Mouse (Mus musculus): Measurements from ENCODE around the gene Mrpl48. TPM values are rescaled to one million over a fixed set of nuclear protein-coding genes. Genes with fewer than 3 reads are reported as not detected.
"Not testable (repeated sequence)": the region's sequence is repeated elsewhere in the genome, so short reads cannot be mapped to it uniquely, and the experiment has no call there.

Mrpl48 gene
- polyA plus RNA-seq, 1 experiment from 2014 or later: 78.9 TPM

- DNase-seq (ENCODE audit: low spot score): no peak
- WGBS: 86% methylated on average over 4 of the region's 4 CpGs
- Histone ChIP-seq H3K9me3 (ENCODE audit: control insufficient read depth, low read length) (no peaks in the 10 kb centered on the region), H3K4me1 (replicated peaks; ENCODE audit: control insufficient read depth, insufficient read depth, low read length) (peaks cover 21% of the 10 kb centered on the region), H3K4me3 (ENCODE audit: low read depth, low read length) (no peak overlapping the region), H3K36me3 (ENCODE audit: control insufficient read depth, insufficient read depth, low read length) (no peaks in the 10 kb centered on the region), H3K4me2 (no peak overlapping the region), H3K9ac (ENCODE audit: low read depth, low read length) (no peak overlapping the region), H3K27me3 (replicated peaks; ENCODE audit: control insufficient read depth, insufficient read depth, low read length) (no peaks in the 10 kb centered on the region), H3K27ac (ENCODE audit: low read depth, low read length) (no peak overlapping the region)
- ATAC-seq (replicated peaks; ENCODE audit: low FRiP score): no peak
Measured at GRCm38 (mm10) chr7:100572704-100573103, 35.4 kb downstream of the Mrpl48 start.

- H3K36me3 ChIP-seq (ENCODE audit: control insufficient read depth, insufficient read depth, low read length): 0 out of 2 replicates have a peak, but pooled peaks cover 4% of the 10 kb centered on the region
- H3K27ac ChIP-seq (ENCODE audit: low read depth, low read length): no peak overlapping the region
- no peak for ATAC-seq (replicated peaks; ENCODE audit: low FRiP score)
- no peak overlapping the region for H3K4me3 ChIP-seq (ENCODE audit: low read depth, low read length)
- H3K9ac ChIP-seq (ENCODE audit: low read depth, low read length): no peak overlapping the region
- H3K4me1 ChIP-seq (replicated peaks; ENCODE audit: control insufficient read depth, insufficient read depth, low read length): peaks cover 21% of the 10 kb centered on the region
- H3K9me3 ChIP-seq (ENCODE audit: control insufficient read depth, low read length): no peaks in the 10 kb centered on the region
- no peak for DNase-seq (ENCODE audit: low spot score)
- H3K27me3 ChIP-seq (replicated peaks; ENCODE audit: control insufficient read depth, insufficient read depth, low read length): no peaks in the 10 kb centered on the region
- H3K4me2 ChIP-seq: no peak overlapping the region
- WGBS: 84% methylated on average over 4 of the region's 4 CpGs
Measured at GRCm38 (mm10) chr7:100572061-100572460, 36.0 kb downstream of the Mrpl48 start.

- DNase-seq (ENCODE audit: low spot score) (no peak), ATAC-seq (replicated peaks; ENCODE audit: low FRiP score) (peak; percentile 87)
- H3K4me1 ChIP-seq (replicated peaks; ENCODE audit: control insufficient read depth, insufficient read depth, low read length): peaks cover 21% of the 10 kb centered on the region
- H3K4me2 ChIP-seq: 0 out of 2 replicates have a peak overlapping the region, but pooled peaks have one; percentile 6
- H3K27ac ChIP-seq (ENCODE audit: low read depth, low read length): 0 out of 2 replicates have a peak overlapping the region, but pooled peaks have one; percentile 1
- no peak overlapping the region for H3K4me3 ChIP-seq (ENCODE audit: low read depth, low read length)
- no peaks in the 10 kb centered on the region for H3K27me3 ChIP-seq (replicated peaks; ENCODE audit: control insufficient read depth, insufficient read depth, low read length)
- no peaks in the 10 kb centered on the region for H3K9me3 ChIP-seq (ENCODE audit: control insufficient read depth, low read length)
- H3K36me3 ChIP-seq (ENCODE audit: control insufficient read depth, insufficient read depth, low read length): 0 out of 2 replicates have a peak, but pooled peaks cover 4% of the 10 kb centered on the region
- 59% methylated on average over 3 of the region's 3 CpGs for WGBS
- H3K9ac ChIP-seq (ENCODE audit: low read depth, low read length): no peak overlapping the region
Measured at GRCm38 (mm10) chr7:100570930-100571715, 37.0 kb downstream of the Mrpl48 start.

- no peak for DNase-seq (ENCODE audit: low spot score)
- H3K4me3 ChIP-seq (ENCODE audit: low read depth, low read length): no peak overlapping the region
- H3K27ac ChIP-seq (ENCODE audit: low read depth, low read length): no peak overlapping the region
- H3K9ac ChIP-seq (ENCODE audit: low read depth, low read length): no peak overlapping the region
- no peaks in the 10 kb centered on the region for H3K27me3 ChIP-seq (replicated peaks; ENCODE audit: control insufficient read depth, insufficient read depth, low read length)
- 0 out of 2 replicates have a peak, but pooled peaks cover 4% of the 10 kb centered on the region for H3K36me3 ChIP-seq (ENCODE audit: control insufficient read depth, insufficient read depth, low read length)
- no peaks in the 10 kb centered on the region for H3K9me3 ChIP-seq (ENCODE audit: control insufficient read depth, low read length)
- ATAC-seq (replicated peaks; ENCODE audit: low FRiP score): no peak
- H3K4me1 ChIP-seq (replicated peaks; ENCODE audit: control insufficient read depth, insufficient read depth, low read length): peaks cover 21% of the 10 kb centered on the region
- H3K4me2 ChIP-seq: no peak overlapping the region
Measured at GRCm38 (mm10) chr7:100569907-100570306, 38.2 kb downstream of the Mrpl48 start.

- H3K4me3 ChIP-seq (ENCODE audit: low read depth, low read length); H3K4me2 ChIP-seq; DNase-seq (ENCODE audit: low spot score); H3K27ac ChIP-seq (ENCODE audit: low read depth, low read length); H3K9ac ChIP-seq (ENCODE audit: low read depth, low read length); H3K27me3 ChIP-seq (replicated peaks; ENCODE audit: control insufficient read depth, insufficient read depth, low read length); H3K36me3 ChIP-seq (ENCODE audit: control insufficient read depth, insufficient read depth, low read length); ATAC-seq (replicated peaks; ENCODE audit: low FRiP score); H3K9me3 ChIP-seq (ENCODE audit: control insufficient read depth, low read length): not testable (repeated sequence)
- WGBS: 79% methylated on average over 5 of the region's 5 CpGs
- peaks cover 18% of the 10 kb centered on the region for H3K4me1 ChIP-seq (replicated peaks; ENCODE audit: control insufficient read depth, insufficient read depth, low read length)
Measured at GRCm38 (mm10) chr7:100567238-100567637, 40.9 kb downstream of the Mrpl48 start.

GRCm38 (mm10) chr7:100561861-100562587 lies 46.1 kb downstream of the Mrpl48 start:
- ATAC-seq (replicated peaks; ENCODE audit: low FRiP score): no peak
- H3K36me3 ChIP-seq (ENCODE audit: control insufficient read depth, insufficient read depth, low read length): no peaks in the 10 kb centered on the region
- H3K4me3 ChIP-seq (ENCODE audit: low read depth, low read length): no peak overlapping the region
- H3K4me2 ChIP-seq: no peak overlapping the region
- H3K9me3 ChIP-seq (ENCODE audit: control insufficient read depth, low read length): no peaks in the 10 kb centered on the region
- no peak overlapping the region for H3K27ac ChIP-seq (ENCODE audit: low read depth, low read length)
- no peak for DNase-seq (ENCODE audit: low spot score)
- H3K27me3 ChIP-seq (replicated peaks; ENCODE audit: control insufficient read depth, insufficient read depth, low read length): no peaks in the 10 kb centered on the region
- peaks cover 6% of the 10 kb centered on the region; the same call in 1 of the 2 replicates for H3K4me1 ChIP-seq (replicated peaks; ENCODE audit: control insufficient read depth, insufficient read depth, low read length)
- H3K9ac ChIP-seq (ENCODE audit: low read depth, low read length): no peak overlapping the region
- WGBS: 83% methylated on average over 11 of the region's 11 CpGs

GRCm38 (mm10) chr7:100559331-100559730 lies 48.8 kb downstream of the Mrpl48 start:
- DNase-seq (ENCODE audit: low spot score): no peak
- Histone ChIP-seq H3K9me3 (ENCODE audit: control insufficient read depth, low read length) (no peaks in the 10 kb centered on the region), H3K9ac (ENCODE audit: low read depth, low read length) (no peak overlapping the region), H3K4me1 (replicated peaks; ENCODE audit: control insufficient read depth, insufficient read depth, low read length) (peaks cover 16% of the 10 kb centered on the region; the same call in 1 of the 2 replicates), H3K4me3 (ENCODE audit: low read depth, low read length) (no peak overlapping the region), H3K4me2 (peak overlapping the region; percentile 29; the same call in 1 of the 2 replicates), H3K27ac (ENCODE audit: low read depth, low read length) (no peak overlapping the region), H3K36me3 (ENCODE audit: control insufficient read depth, insufficient read depth, low read length) (no peaks in the 10 kb centered on the region), H3K27me3 (replicated peaks; ENCODE audit: control insufficient read depth, insufficient read depth, low read length) (no peaks in the 10 kb centered on the region)
- peak; percentile 75 for ATAC-seq (replicated peaks; ENCODE audit: low FRiP score)
- 77% methylated on average over 4 of the region's 4 CpGs for WGBS

- Histone ChIP-seq H3K4me2 (no peak overlapping the region), H3K36me3 (ENCODE audit: control insufficient read depth, insufficient read depth, low read length) (no peaks in the 10 kb centered on the region), H3K9ac (ENCODE audit: low read depth, low read length) (no peak overlapping the region), H3K4me3 (ENCODE audit: low read depth, low read length) (no peak overlapping the region), H3K4me1 (replicated peaks; ENCODE audit: control insufficient read depth, insufficient read depth, low read length) (peaks cover 16% of the 10 kb centered on the region; the same call in 1 of the 2 replicates), H3K27ac (ENCODE audit: low read depth, low read length) (no peak overlapping the region), H3K27me3 (replicated peaks; ENCODE audit: control insufficient read depth, insufficient read depth, low read length) (no peaks in the 10 kb centered on the region), H3K9me3 (ENCODE audit: control insufficient read depth, low read length) (no peaks in the 10 kb centered on the region)
- no peak for ATAC-seq (replicated peaks; ENCODE audit: low FRiP score)
- no peak for DNase-seq (ENCODE audit: low spot score)
- WGBS: 68% methylated on average over 5 of the region's 5 CpGs
Measured at GRCm38 (mm10) chr7:100557241-100557640, 50.9 kb downstream of the Mrpl48 start.

All from liver, embryonic 11.5 days (tissue).